Mouse (Mus musculus): ENCODE results near the gene Inpp5k. TPM values are rescaled to one million over a fixed set of nuclear protein-coding genes. Genes with fewer than 3 reads are reported as not detected.

Gene Inpp5k
- polyA plus RNA-seq, 1 experiment from 2014 or later = 53.0 TPM

- peaks cover 36% of the 10 kb centered on the region for H3K4me1 ChIP-seq (ENCODE audit: control insufficient read depth, insufficient read depth, low read length)
- no peak overlapping the region for H3K9ac ChIP-seq (replicated peaks; ENCODE audit: low read length)
- no peak for ATAC-seq (ENCODE audit: low FRiP score, low TSS enrichment)
Observed at GRCm38 (mm10) chr11:75654471-75655390, 23.9 kb downstream of the Inpp5k start.

GRCm38 (mm10) chr11:75655621-75656545, 25.1 kb downstream of the Inpp5k start:
- H3K27ac ChIP-seq (replicated peaks; ENCODE audit: low read depth, low read length) = no peak overlapping the region; the same call in 1 of the 2 replicates
- ATAC-seq (ENCODE audit: low FRiP score, low TSS enrichment) (no peak), DNase-seq (peak; percentile 73)
- H3K4me1 ChIP-seq (ENCODE audit: control insufficient read depth, insufficient read depth, low read length) = peaks cover 36% of the 10 kb centered on the region
- 2% methylated on average over 78 of the region's 78 CpGs for WGBS
- peak overlapping the region; percentile 52 for H3K4me3 ChIP-seq (replicated peaks; ENCODE audit: low read depth, low read length)
- H3K4me2 ChIP-seq (ENCODE audit: low read length) = peak overlapping the region; percentile 99
- no peaks in the 10 kb centered on the region for H3K9me3 ChIP-seq (ENCODE audit: control insufficient read depth, low read length)
- peak overlapping the region; percentile 62 for H3K9ac ChIP-seq (replicated peaks; ENCODE audit: low read length)
- no peaks in the 10 kb centered on the region for H3K36me3 ChIP-seq (ENCODE audit: control insufficient read depth, insufficient read depth, low read length)
- H3K27me3 ChIP-seq (ENCODE audit: control insufficient read depth, insufficient read depth, low read length) = peaks cover 37% of the 10 kb centered on the region

More at GRCm38 (mm10) chr11:75654471-75655390, 23.9 kb downstream of the Inpp5k start:
- H3K4me2 ChIP-seq (ENCODE audit: low read length) = peak overlapping the region; percentile 99
- 41% methylated on average over 25 of the region's 25 CpGs for WGBS
- peaks cover 37% of the 10 kb centered on the region for H3K27me3 ChIP-seq (ENCODE audit: control insufficient read depth, insufficient read depth, low read length)
- no peak overlapping the region for H3K27ac ChIP-seq (replicated peaks; ENCODE audit: low read depth, low read length)
- H3K36me3 ChIP-seq (ENCODE audit: control insufficient read depth, insufficient read depth, low read length) = no peaks in the 10 kb centered on the region
- no peaks in the 10 kb centered on the region for H3K9me3 ChIP-seq (ENCODE audit: control insufficient read depth, low read length)
- DNase-seq = peak; percentile 29
- H3K4me3 ChIP-seq (replicated peaks; ENCODE audit: low read depth, low read length) = peak overlapping the region; percentile 40

- Histone ChIP-seq H3K9me3 (ENCODE audit: control insufficient read depth, low read length) (no peaks in the 10 kb centered on the region), H3K4me3 (replicated peaks; ENCODE audit: low read depth, low read length) (peak overlapping the region; percentile 52), H3K9ac (replicated peaks; ENCODE audit: low read length) (no peak overlapping the region), H3K27ac (replicated peaks; ENCODE audit: low read depth, low read length) (no peak overlapping the region), H3K36me3 (ENCODE audit: control insufficient read depth, insufficient read depth, low read length) (no peaks in the 10 kb centered on the region), H3K4me2 (ENCODE audit: low read length) (peak overlapping the region; percentile 99), H3K27me3 (ENCODE audit: control insufficient read depth, insufficient read depth, low read length) (peaks cover 37% of the 10 kb centered on the region), H3K4me1 (ENCODE audit: control insufficient read depth, insufficient read depth, low read length) (peaks cover 33% of the 10 kb centered on the region)
- ATAC-seq (ENCODE audit: low FRiP score, low TSS enrichment) (no peak), DNase-seq (no peak)
- WGBS = 63% methylated on average over 19 of the region's 20 CpGs
Observed at GRCm38 (mm10) chr11:75656621-75657590, 26.1 kb downstream of the Inpp5k start.

GRCm38 (mm10) chr11:75657841-75658240, 27.1 kb downstream of the Inpp5k start:
- no peak overlapping the region for H3K9ac ChIP-seq (replicated peaks; ENCODE audit: low read length)
- no peak overlapping the region for H3K27ac ChIP-seq (replicated peaks; ENCODE audit: low read depth, low read length)
- H3K36me3 ChIP-seq (ENCODE audit: control insufficient read depth, insufficient read depth, low read length) = no peaks in the 10 kb centered on the region
- peaks cover 35% of the 10 kb centered on the region for H3K27me3 ChIP-seq (ENCODE audit: control insufficient read depth, insufficient read depth, low read length)
- DNase-seq (no peak), ATAC-seq (ENCODE audit: low FRiP score, low TSS enrichment) (no peak)
- H3K4me3 ChIP-seq (replicated peaks; ENCODE audit: low read depth, low read length) = no peak overlapping the region
- no peak overlapping the region for H3K4me2 ChIP-seq (ENCODE audit: low read length)
- H3K4me1 ChIP-seq (ENCODE audit: control insufficient read depth, insufficient read depth, low read length) = peaks cover 25% of the 10 kb centered on the region
- no peaks in the 10 kb centered on the region for H3K9me3 ChIP-seq (ENCODE audit: control insufficient read depth, low read length)

- Histone ChIP-seq H3K9me3 (ENCODE audit: control insufficient read depth, low read length) (no peaks in the 10 kb centered on the region), H3K27ac (replicated peaks; ENCODE audit: low read depth, low read length) (no peak overlapping the region), H3K27me3 (ENCODE audit: control insufficient read depth, insufficient read depth, low read length) (peaks cover 31% of the 10 kb centered on the region), H3K4me2 (ENCODE audit: low read length) (no peak overlapping the region), H3K9ac (replicated peaks; ENCODE audit: low read length) (no peak overlapping the region), H3K4me3 (replicated peaks; ENCODE audit: low read depth, low read length) (no peak overlapping the region), H3K36me3 (ENCODE audit: control insufficient read depth, insufficient read depth, low read length) (no peaks in the 10 kb centered on the region), H3K4me1 (ENCODE audit: control insufficient read depth, insufficient read depth, low read length) (peaks cover 25% of the 10 kb centered on the region)
- DNase-seq (no peak), ATAC-seq (ENCODE audit: low FRiP score, low TSS enrichment) (no peak)
- 94% methylated on average over 13 of the region's 13 CpGs for WGBS
Observed at GRCm38 (mm10) chr11:75658311-75658710, 27.5 kb downstream of the Inpp5k start.

- H3K4me2 ChIP-seq (ENCODE audit: low read length) = no peak overlapping the region
- DNase-seq (no peak), ATAC-seq (ENCODE audit: low FRiP score, low TSS enrichment) (no peak)
- peaks cover 17% of the 10 kb centered on the region for H3K4me1 ChIP-seq (ENCODE audit: control insufficient read depth, insufficient read depth, low read length)
- no peaks in the 10 kb centered on the region for H3K9me3 ChIP-seq (ENCODE audit: control insufficient read depth, low read length)
- H3K4me3 ChIP-seq (replicated peaks; ENCODE audit: low read depth, low read length) = no peak overlapping the region
- peaks cover 22% of the 10 kb centered on the region for H3K27me3 ChIP-seq (ENCODE audit: control insufficient read depth, insufficient read depth, low read length)
- WGBS = 85% methylated on average over 14 of the region's 14 CpGs
- H3K36me3 ChIP-seq (ENCODE audit: control insufficient read depth, insufficient read depth, low read length) = no peaks in the 10 kb centered on the region
- H3K27ac ChIP-seq (replicated peaks; ENCODE audit: low read depth, low read length) = no peak overlapping the region
- H3K9ac ChIP-seq (replicated peaks; ENCODE audit: low read length) = no peak overlapping the region
Observed at GRCm38 (mm10) chr11:75658996-75659750, 28.4 kb downstream of the Inpp5k start.

GRCm38 (mm10) chr11:75660081-75660590, 29.3 kb downstream of the Inpp5k start:
- no peak overlapping the region for H3K27ac ChIP-seq (replicated peaks; ENCODE audit: low read depth, low read length)
- H3K4me1 ChIP-seq (ENCODE audit: control insufficient read depth, insufficient read depth, low read length) = peaks cover 12% of the 10 kb centered on the region
- no peak overlapping the region for H3K9ac ChIP-seq (replicated peaks; ENCODE audit: low read length)
- H3K4me3 ChIP-seq (replicated peaks; ENCODE audit: low read depth, low read length) = no peak overlapping the region
- no peak overlapping the region for H3K4me2 ChIP-seq (ENCODE audit: low read length)
- peaks cover 14% of the 10 kb centered on the region for H3K27me3 ChIP-seq (ENCODE audit: control insufficient read depth, insufficient read depth, low read length)
- ATAC-seq (ENCODE audit: low FRiP score, low TSS enrichment) (no peak), DNase-seq (no peak)
- whole genome bisulfite sequencing = 93% methylated on average over 12 of the region's 12 CpGs
- H3K9me3 ChIP-seq (ENCODE audit: control insufficient read depth, low read length) = no peaks in the 10 kb centered on the region
- H3K36me3 ChIP-seq (ENCODE audit: control insufficient read depth, insufficient read depth, low read length) = no peaks in the 10 kb centered on the region
